Mouse (Mus musculus) layer of hippocampus, postnatal 25 days (tissue): Measurements from ENCODE around the gene Furin. TPM values are rescaled to one million over a fixed set of nuclear protein-coding genes. Genes with fewer than 3 reads are reported as not detected.

Source experiments
- DNase-seq, 2 experiments: peaks; one replicate each; pipeline ENCODE4 v3.0.0; 2022; ENCODE audit warnings: mixed read lengths in 2 of 2, low spot score in 1 of 2; ENCODE audit errors: extremely low spot score in 1 of 2
- total RNA-seq, 2 experiments: library from RNA; stranded (reverse); gene quantifications; 2 replicates each; pipeline ENCODE4 v1.2.3; 2021

Furin gene
- total RNA-seq, 2 experiments from 2014 or later = 39.6 to 42.3 TPM

- DNase-seq = no peak
Observed at GRCm38 (mm10) chr7:80429661-80430060, 24.4 kb upstream of the Furin start.

GRCm38 (mm10) chr7:80427730-80428129 lies 22.5 kb upstream of the Furin start:
- no peak for DNase-seq

GRCm38 (mm10) chr7:80426363-80426762 lies 21.1 kb upstream of the Furin start:
- no peak for DNase-seq

- no peak for DNase-seq
Observed at GRCm38 (mm10) chr7:80424722-80425121, 19.5 kb upstream of the Furin start.

GRCm38 (mm10) chr7:80422759-80423480 lies 17.7 kb upstream of the Furin start:
- peak; percentile 32 to 44 for DNase-seq

GRCm38 (mm10) chr7:80421576-80421975 lies 16.3 kb upstream of the Furin start:
- no peak for DNase-seq

- DNase-seq = no peak
Observed at GRCm38 (mm10) chr7:80420586-80420985, 15.3 kb upstream of the Furin start.

GRCm38 (mm10) chr7:80419278-80419677 lies 14.0 kb upstream of the Furin start:
- DNase-seq = no peak

- no peak for DNase-seq
Observed at GRCm38 (mm10) chr7:80418036-80418435, 12.8 kb upstream of the Furin start.

GRCm38 (mm10) chr7:80417601-80418000 lies 12.4 kb upstream of the Furin start:
- DNase-seq = no peak

GRCm38 (mm10) chr7:80416969-80417368 lies 11.7 kb upstream of the Furin start:
- DNase-seq = no peak

- DNase-seq = no peak
Observed at GRCm38 (mm10) chr7:80414303-80414855, 9.1 kb upstream of the Furin start.

GRCm38 (mm10) chr7:80413512-80414302 lies 8.5 kb upstream of the Furin start:
- no peak for DNase-seq

- no peak for DNase-seq
Observed at GRCm38 (mm10) chr7:80412781-80413180, 7.5 kb upstream of the Furin start.

GRCm38 (mm10) chr7:80412279-80412678 lies 7.0 kb upstream of the Furin start:
- peak in 1 of 2 experiments; percentile 31 for DNase-seq

GRCm38 (mm10) chr7:80410380-80410779 lies 5.1 kb upstream of the Furin start:
- no peak for DNase-seq

GRCm38 (mm10) chr7:80407712-80408111 lies 2.5 kb upstream of the Furin start:
- DNase-seq = no peak

- DNase-seq = no peak
Observed at GRCm38 (mm10) chr7:80406186-80406585, 950 bp upstream of the Furin start.

GRCm38 (mm10) chr7:80404101-80404894 lies 938 bp downstream of the Furin start:
- DNase-seq = no peak

- DNase-seq = no peak
Observed at GRCm38 (mm10) chr7:80403551-80403950, 1.7 kb downstream of the Furin start.
